Mouse (Mus musculus): ENCODE measurements around the gene Adk. TPM values are rescaled to one million over a fixed set of nuclear protein-coding genes. Genes with fewer than 3 reads are reported as not detected.

Gene Adk
- total and polyA plus RNA-seq, 3 experiments, result 104 to 253 (median 212) TPM

DNA sequence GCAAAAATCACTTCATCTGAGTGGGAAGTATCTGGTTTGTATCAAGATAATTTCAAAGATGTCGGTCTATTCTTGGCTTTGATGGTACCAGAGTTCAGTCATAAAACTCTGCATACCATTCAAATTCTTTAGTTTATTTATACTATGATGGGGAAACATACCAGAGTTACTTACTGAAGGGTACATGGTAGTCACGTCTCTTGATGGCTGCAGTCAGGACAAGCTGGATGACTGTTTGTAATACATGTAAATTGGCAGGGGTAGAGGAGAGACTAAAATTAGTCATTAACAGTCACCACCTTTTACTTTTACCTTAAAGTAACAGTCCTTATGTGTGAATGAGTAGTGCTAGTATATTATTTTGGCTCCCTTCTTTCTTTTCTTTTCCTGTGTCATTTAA lies 125.4 kb downstream of the Adk start:
- no peak for TF ChIP-seq POLR2A (IDR thresholded peaks at IDR 0.05; ENCODE audit: insufficient read depth, low read depth, low read length)
- no peak for TF ChIP-seq CTCF (IDR thresholded peaks at IDR 0.05)
- no peak for TF ChIP-seq EP300 (IDR thresholded peaks at IDR 0.05; ENCODE audit: insufficient read depth, low read depth, low read length)
- no peak overlapping the region for H3K27ac ChIP-seq
- H3K27me3 ChIP-seq (ENCODE audit: control insufficient read depth, insufficient read depth, low read length), result no peaks in the 10 kb centered on the region
- no peaks in the 10 kb centered on the region; the same call in 1 of the 2 replicates for H3K36me3 ChIP-seq (ENCODE audit: control insufficient read depth, insufficient read depth, low read length)
- WGBS, result 56% methylated on average over 2 of the region's 2 CpGs
- H3K9ac ChIP-seq (ENCODE audit: low read depth, low read length), result no peak overlapping the region
- no peaks in the 10 kb centered on the region for H3K79me2 ChIP-seq (replicated peaks; ENCODE audit: control insufficient read depth, insufficient read depth, low read length)
- intact Hi-C loops (cut with DNase I), result no loop called here
- peaks cover 3% of the 10 kb centered on the region for H3K4me1 ChIP-seq (ENCODE audit: control insufficient read depth, insufficient read depth, low read length)
- H3K4me3 ChIP-seq, result no peak overlapping the region
- no peak for DNase-seq

DNA sequence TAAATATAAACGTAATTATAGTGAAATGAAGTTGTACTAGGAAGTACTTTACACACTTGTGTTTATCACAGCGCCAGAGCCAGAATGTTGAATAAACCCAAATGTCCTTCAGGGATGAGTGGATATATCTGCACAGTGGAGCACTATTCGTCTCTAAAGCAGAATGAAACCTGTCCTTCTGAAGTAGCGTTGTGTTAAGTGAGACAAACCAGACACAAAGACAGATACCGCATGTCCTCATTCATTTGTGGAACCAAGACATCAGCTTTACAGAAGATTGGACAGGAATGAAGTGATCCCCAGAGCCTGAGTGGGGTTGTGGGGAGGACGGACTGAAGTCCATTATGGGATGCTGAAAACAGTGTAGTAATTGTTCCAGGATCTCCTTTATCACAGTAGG lies 126.0 kb downstream of the Adk start:
- intact Hi-C loops (cut with DNase I), result no loop called here
- Histone ChIP-seq H3K36me3 (ENCODE audit: control insufficient read depth, insufficient read depth, low read length) (no peaks in the 10 kb centered on the region; the same call in 1 of the 2 replicates), H3K4me3 (no peak overlapping the region), H3K27me3 (ENCODE audit: control insufficient read depth, insufficient read depth, low read length) (no peaks in the 10 kb centered on the region), H3K4me1 (ENCODE audit: control insufficient read depth, insufficient read depth, low read length) (peaks cover 3% of the 10 kb centered on the region), H3K79me2 (replicated peaks; ENCODE audit: control insufficient read depth, insufficient read depth, low read length) (no peaks in the 10 kb centered on the region), H3K9ac (ENCODE audit: low read depth, low read length) (no peak overlapping the region), H3K27ac (no peak overlapping the region)
- WGBS, result 57% methylated on average over 6 of the region's 6 CpGs
- no peak for TF ChIP-seq EP300 (IDR thresholded peaks at IDR 0.05; ENCODE audit: insufficient read depth, low read depth, low read length)
- no peak for TF ChIP-seq CTCF (IDR thresholded peaks at IDR 0.05)
- TF ChIP-seq POLR2A (IDR thresholded peaks at IDR 0.05; ENCODE audit: insufficient read depth, low read depth, low read length), result no peak
- no peak for DNase-seq

DNA sequence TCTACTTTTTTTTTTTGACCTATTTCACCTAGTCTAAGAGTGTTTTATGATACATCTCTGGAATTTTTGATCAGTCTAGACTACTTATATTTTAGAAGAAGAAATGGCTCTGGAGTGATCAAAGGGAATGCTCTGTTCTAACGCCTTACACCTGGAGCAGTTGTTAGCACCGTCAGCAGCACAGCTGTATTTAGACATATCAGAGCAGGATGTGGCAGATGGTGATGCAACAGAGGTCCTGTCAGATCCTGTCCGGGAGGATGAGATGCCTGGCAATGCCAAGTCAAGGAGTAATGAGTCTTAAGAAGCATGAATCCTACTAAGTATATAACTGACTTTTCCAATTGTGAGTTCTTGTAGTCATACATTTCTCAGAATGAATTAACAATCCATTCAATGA lies 128.7 kb downstream of the Adk start:
- 41% methylated on average over 3 of the region's 3 CpGs for WGBS

DNA sequence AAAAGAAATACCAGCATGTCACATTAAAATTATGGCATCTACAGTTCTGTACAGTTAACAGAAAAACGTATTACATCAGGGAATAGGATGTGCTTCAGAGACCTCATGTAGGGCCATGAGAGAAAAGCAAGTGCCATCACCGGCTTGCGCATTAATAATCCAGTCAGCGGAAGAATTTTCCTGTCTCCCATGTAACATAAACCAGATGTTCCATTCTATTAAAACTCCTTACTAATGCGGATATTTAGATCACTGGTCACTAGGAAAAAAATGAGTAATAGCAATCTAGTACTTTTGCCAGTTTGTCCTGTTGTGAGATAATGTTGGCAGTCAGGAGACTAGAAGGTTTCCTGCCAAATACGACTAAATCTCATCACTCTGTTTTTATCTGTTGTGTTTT lies 139.6 kb downstream of the Adk start:
- no peak for DNase-seq
- Histone ChIP-seq H3K27me3 (ENCODE audit: control insufficient read depth, insufficient read depth, low read length) (no peaks in the 10 kb centered on the region), H3K36me3 (ENCODE audit: control insufficient read depth, insufficient read depth, low read length) (no peaks in the 10 kb centered on the region), H3K4me1 (ENCODE audit: control insufficient read depth, insufficient read depth, low read length) (peaks cover 1% of the 10 kb centered on the region), H3K9ac (ENCODE audit: low read depth, low read length) (no peak overlapping the region), H3K4me3 (no peak overlapping the region), H3K27ac (no peak overlapping the region), H3K79me2 (replicated peaks; ENCODE audit: control insufficient read depth, insufficient read depth, low read length) (no peaks in the 10 kb centered on the region)
- intact Hi-C loops (cut with DNase I), result no loop called here
- WGBS, result 59% methylated on average over 6 of the region's 6 CpGs
- TF ChIP-seq EP300 (IDR thresholded peaks at IDR 0.05; ENCODE audit: insufficient read depth, low read depth, low read length), result no peak
- no peak for TF ChIP-seq CTCF (IDR thresholded peaks at IDR 0.05)
- no peak for TF ChIP-seq POLR2A (IDR thresholded peaks at IDR 0.05; ENCODE audit: insufficient read depth, low read depth, low read length)

More for the DNA sequence above, 128.7 kb downstream of the Adk start:
- no peak for TF ChIP-seq EP300 (IDR thresholded peaks at IDR 0.05; ENCODE audit: insufficient read depth, low read depth, low read length)
- no peak for TF ChIP-seq POLR2A (IDR thresholded peaks at IDR 0.05; ENCODE audit: insufficient read depth, low read depth, low read length)
- no peak for TF ChIP-seq CTCF (IDR thresholded peaks at IDR 0.05)
- Histone ChIP-seq H3K4me3 (no peak overlapping the region), H3K9ac (ENCODE audit: low read depth, low read length) (no peak overlapping the region), H3K27me3 (ENCODE audit: control insufficient read depth, insufficient read depth, low read length) (no peaks in the 10 kb centered on the region), H3K79me2 (replicated peaks; ENCODE audit: control insufficient read depth, insufficient read depth, low read length) (no peaks in the 10 kb centered on the region), H3K4me1 (ENCODE audit: control insufficient read depth, insufficient read depth, low read length) (peaks cover 3% of the 10 kb centered on the region), H3K36me3 (ENCODE audit: control insufficient read depth, insufficient read depth, low read length) (no peaks in the 10 kb centered on the region; the same call in 1 of the 2 replicates), H3K27ac (no peak overlapping the region)
- intact Hi-C loops (cut with DNase I), result no loop called here
- DNase-seq, result no peak

DNA sequence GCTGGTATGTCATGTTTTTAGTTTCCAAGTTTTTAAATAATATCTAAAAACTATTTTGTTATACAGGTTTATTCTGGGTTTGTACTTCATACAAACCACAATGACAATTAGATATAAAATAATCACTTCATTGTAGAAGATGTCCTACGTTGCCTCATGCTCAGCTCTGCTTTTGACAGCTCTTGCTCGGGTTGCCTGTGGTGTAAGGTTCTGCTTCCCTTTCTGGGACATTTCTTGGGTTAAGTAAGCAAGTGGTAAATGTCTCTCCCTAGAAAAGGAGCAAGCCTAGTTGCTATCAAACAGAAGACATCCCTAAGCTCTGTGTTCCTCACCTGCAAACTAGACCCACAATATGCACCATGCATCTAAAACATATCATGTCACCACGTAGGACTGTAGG lies 140.4 kb downstream of the Adk start:
- Histone ChIP-seq H3K36me3 (ENCODE audit: control insufficient read depth, insufficient read depth, low read length) (no peaks in the 10 kb centered on the region), H3K4me1 (ENCODE audit: control insufficient read depth, insufficient read depth, low read length) (peaks cover 1% of the 10 kb centered on the region), H3K79me2 (replicated peaks; ENCODE audit: control insufficient read depth, insufficient read depth, low read length) (no peaks in the 10 kb centered on the region), H3K9ac (ENCODE audit: low read depth, low read length) (no peak overlapping the region), H3K27ac (no peak overlapping the region), H3K4me3 (no peak overlapping the region), H3K27me3 (ENCODE audit: control insufficient read depth, insufficient read depth, low read length) (no peaks in the 10 kb centered on the region)
- intact Hi-C loops (cut with DNase I), result no loop called here
- TF ChIP-seq POLR2A (IDR thresholded peaks at IDR 0.05; ENCODE audit: insufficient read depth, low read depth, low read length) (no peak), EP300 (IDR thresholded peaks at IDR 0.05; ENCODE audit: insufficient read depth, low read depth, low read length) (no peak), CTCF (IDR thresholded peaks at IDR 0.05) (no peak)
- 87% methylated on average over 3 of the region's 3 CpGs for whole genome bisulfite sequencing
- DNase-seq, result no peak

DNA sequence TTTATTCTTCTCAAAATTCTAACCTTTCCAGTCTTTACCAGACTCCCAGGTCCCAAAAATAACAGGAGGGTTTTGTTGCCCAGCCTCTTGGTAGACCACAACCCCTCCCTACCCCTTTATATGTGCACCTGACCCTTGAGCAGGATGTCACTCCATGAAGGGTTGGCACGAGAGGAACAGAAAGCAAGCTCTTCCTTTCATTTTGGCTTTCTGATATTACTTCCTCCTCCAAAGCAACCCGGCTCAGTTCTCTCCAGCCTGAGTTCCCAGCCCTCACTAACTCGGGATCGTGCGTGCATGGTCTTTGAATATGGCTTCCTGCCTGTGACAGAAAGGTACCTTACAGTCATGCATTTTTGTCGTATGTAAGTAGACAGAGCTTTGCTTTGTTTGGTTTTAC lies 142.0 kb downstream of the Adk start:
- WGBS, result 60% methylated on average over 6 of the region's 6 CpGs
- no peak for DNase-seq
- Histone ChIP-seq H3K27me3 (ENCODE audit: control insufficient read depth, insufficient read depth, low read length) (no peaks in the 10 kb centered on the region), H3K36me3 (ENCODE audit: control insufficient read depth, insufficient read depth, low read length) (no peaks in the 10 kb centered on the region), H3K4me1 (ENCODE audit: control insufficient read depth, insufficient read depth, low read length) (peaks cover 1% of the 10 kb centered on the region), H3K9ac (ENCODE audit: low read depth, low read length) (no peak overlapping the region), H3K79me2 (replicated peaks; ENCODE audit: control insufficient read depth, insufficient read depth, low read length) (no peaks in the 10 kb centered on the region), H3K4me3 (no peak overlapping the region), H3K27ac (no peak overlapping the region)
- TF ChIP-seq CTCF (IDR thresholded peaks at IDR 0.05) (no peak), EP300 (IDR thresholded peaks at IDR 0.05; ENCODE audit: insufficient read depth, low read depth, low read length) (no peak), POLR2A (IDR thresholded peaks at IDR 0.05; ENCODE audit: insufficient read depth, low read depth, low read length) (no peak)
- intact Hi-C loops (cut with DNase I), result no loop called here

Measured in heart, adult 2 months (tissue).